Comparison of ENCODE assay signal across 8 mouse cellular contexts in genomic region chr7:126038366-126039246, GRCm38 (mm10). TPM values are rescaled to one million over a fixed set of nuclear protein-coding genes. Genes with fewer than 3 reads are reported as not detected.
DNase-seq lines count a peak whose midpoint lies in the region; ATAC-seq lines count a peak whose summit lies in the region.

No protein-coding gene starts in this region.

- no peaks in the 10 kb centered on the region for H3K9me3 ChIP-seq in forebrain, embryonic 16.5 days (ENCODE audit: control insufficient read depth, low read length)
- H3K9me3 ChIP-seq in hindbrain, embryonic 16.5 days (ENCODE audit: control insufficient read depth, low read length) = no peaks in the 10 kb centered on the region

- peak; percentile 26 to 39 for DNase-seq in left cerebral cortex, adult 18-20 months (ENCODE audit: low spot score in 2 of 2)
- DNase-seq in left cerebral cortex, postnatal 4 days = no peak
- peak; percentile 55 for DNase-seq in lung, postnatal 10 days
- DNase-seq in telencephalon, adult 2 months (ENCODE audit: low read depth, low spot score) = peak; percentile 51
- DNase-seq in spleen, postnatal 14 days (ENCODE audit: low spot score in 2 of 2) = no peak
- no peak for DNase-seq in cerebellum, adult 8-10 months

- peaks cover 40% of the 10 kb centered on the region for H3K4me1 ChIP-seq in forebrain, embryonic 16.5 days (replicated peaks; ENCODE audit: control insufficient read depth, insufficient read depth, low read length)
- H3K4me1 ChIP-seq in hindbrain, embryonic 16.5 days (ENCODE audit: control insufficient read depth, insufficient read depth, low read depth, low read length) = peaks cover 30% of the 10 kb centered on the region

- peak overlapping the region; percentile 36 for H3K9ac ChIP-seq in forebrain, embryonic 16.5 days (replicated peaks; ENCODE audit: low read depth, low read length)
- peak overlapping the region; percentile 56 for H3K9ac ChIP-seq in hindbrain, embryonic 16.5 days (ENCODE audit: low read depth, low read length)

- WGBS in forebrain, embryonic 16.5 days = 19% methylated on average over 25 of the region's 25 CpGs
- 18% methylated on average over 25 of the region's 25 CpGs for WGBS in hindbrain, embryonic 16.5 days

- H3K4me3 ChIP-seq in forebrain, embryonic 16.5 days (replicated peaks; ENCODE audit: low read length) = no peak overlapping the region
- H3K4me3 ChIP-seq in hindbrain, embryonic 16.5 days (ENCODE audit: low read length) = no peak overlapping the region

- intact Hi-C loops in left cerebral cortex, postnatal 4 days (cut with DNase I) = no loop called here

- H3K36me3 ChIP-seq in forebrain, embryonic 16.5 days (ENCODE audit: control insufficient read depth, insufficient read depth) = no peaks in the 10 kb centered on the region
- H3K36me3 ChIP-seq in hindbrain, embryonic 16.5 days (ENCODE audit: control insufficient read depth, insufficient read depth, low read length) = no peaks in the 10 kb centered on the region

- H3K27ac ChIP-seq in forebrain, embryonic 16.5 days (ENCODE audit: low read length) = peak overlapping the region; percentile 67
- peak overlapping the region; percentile 79 for H3K27ac ChIP-seq in hindbrain, embryonic 16.5 days (ENCODE audit: low read depth, low read length)

- peak; percentile 18 for ATAC-seq in forebrain, embryonic 16.5 days
- ATAC-seq in hindbrain, embryonic 16.5 days = no peak; the same call in 1 of the 2 replicates

- 0 out of 2 replicates have a peak, but pooled peaks cover 2% of the 10 kb centered on the region for H3K27me3 ChIP-seq in forebrain, embryonic 16.5 days (replicated peaks; ENCODE audit: control insufficient read depth, insufficient read depth, low read length)
- H3K27me3 ChIP-seq in hindbrain, embryonic 16.5 days (replicated peaks; ENCODE audit: control insufficient read depth, insufficient read depth, low read length) = no peaks in the 10 kb centered on the region

- H3K4me2 ChIP-seq in forebrain, embryonic 16.5 days (ENCODE audit: low read length) = peak overlapping the region; percentile 1
- peak overlapping the region; percentile 40 for H3K4me2 ChIP-seq in hindbrain, embryonic 16.5 days (ENCODE audit: low read length)

RNA-seq across cellular contexts. Expression of gene Gsg1l, which starts 43.6 kb away (rescaled TPM):
- total RNA-seq in left cerebral cortex, adult 18-20 months (2021) = 10 to 100 TPM; 65.7 to 75.3 TPM
- 10 to 100 TPM; 16.4 to 19.2 TPM for total RNA-seq in left cerebral cortex, postnatal 4 days (2021)
- polyA plus RNA-seq in forebrain, embryonic 16.5 days (2015; fragmentation: Nextera tagmentation; extraction: Ambion mirVana) = 5.8 and 6.1 TPM in 2 replicates
- 16.9 and 20.3 TPM in 2 replicates for polyA plus RNA-seq in hindbrain, embryonic 16.5 days (2015; fragmentation: Nextera tagmentation; extraction: Ambion mirVana)

Comparison
In these comparisons a context has a peak if more than half of its experiments do, and no peak if none do; other contexts are left out.
1. DNase-seq: peak in left cerebral cortex, adult 18-20 months (2 of 2), lung, postnatal 10 days (single experiment) and telencephalon, adult 2 months (single experiment); none in left cerebral cortex, postnatal 4 days (single experiment), spleen, postnatal 14 days (0 of 2) and cerebellum, adult 8-10 months (single experiment).